In genomic region chr4:126235191-126235590, GRCm38 (mm10) we compare ENCODE assay signal across 20 mouse cellular contexts. TPM values are rescaled to one million over a fixed set of nuclear protein-coding genes. Genes with fewer than 3 reads are reported as not detected.
DNase-seq lines count a peak whose midpoint lies in the region; ATAC-seq and TF ChIP-seq lines count a peak whose summit lies in the region.
"Had no signal": no experiment of that assay in that cellular context is flagged by ENCODE, and none has a peak within 500 bp of the region (broad histone marks: within the 10 kb centered on the region; RNA-seq: fewer than 3 reads in every experiment).

No protein-coding gene starts in this region.

- no peak overlapping the region for H3K4me2 ChIP-seq in neural tube, embryonic 15.5 days
- H3K4me2 ChIP-seq: hindbrain, embryonic 15.5 days; limb, embryonic 12.5 days; liver, embryonic 11.5 days; midbrain, embryonic 15.5 days had no signal

- no peaks in the 10 kb centered on the region for H3K9me3 ChIP-seq in neural tube, embryonic 15.5 days (replicated peaks)
- H3K9me3 ChIP-seq: forebrain, embryonic 10.5 days; hindbrain, embryonic 15.5 days; limb, embryonic 12.5 days; midbrain, embryonic 15.5 days had no signal

- intact Hi-C loops in gastrocnemius, adult 2 months (cut with DNase I) = no loop called here

- 91% methylated on average over 10 of the region's 10 CpGs for WGBS in neural tube, embryonic 15.5 days

- no peak for DNase-seq in gastrocnemius, adult 2 months
- no peak for DNase-seq in gastrocnemius, adult 8-10 months (ENCODE audit: low spot score in 2 of 2)
- DNase-seq in thymus, postnatal 0 days (ENCODE audit: low spot score) = peak; percentile 56
- DNase-seq in thymus, postnatal 10 days (ENCODE audit: low spot score in 2 of 2) = no peak
- no peak for DNase-seq in adrenal gland, adult (ENCODE audit: inconsistent age in 2 of 2, low spot score in 1 of 2)
- no peak for DNase-seq in gastrocnemius, adult 18-20 months (ENCODE audit: low spot score)
- DNase-seq: adrenal gland, postnatal 36 days; heart, postnatal 4 days; kidney, adult 8-10 months; liver, postnatal 0 days had no signal

- no peak overlapping the region for H3K9ac ChIP-seq in neural tube, embryonic 15.5 days (replicated peaks)
- H3K9ac ChIP-seq: hindbrain, embryonic 15.5 days; limb, embryonic 12.5 days; liver, postnatal 0 days; midbrain, embryonic 15.5 days had no signal

- H3K27me3 ChIP-seq in neural tube, embryonic 15.5 days (replicated peaks) = no peaks in the 10 kb centered on the region
- H3K27me3 ChIP-seq: CH12.LX; hindbrain, embryonic 15.5 days; limb, embryonic 12.5 days; midbrain, embryonic 15.5 days had no signal

- 0 out of 2 replicates have a peak, but pooled peaks have one; percentile 16 for ATAC-seq in megakaryocyte-erythroid progenitor cell, adult 5-6 weeks (replicated peaks; ENCODE audit: low FRiP score, low TSS enrichment, poor library complexity, severe bottlenecking)
- no peak for ATAC-seq in neural tube, embryonic 15.5 days (ENCODE audit: low FRiP score)
- ATAC-seq: forebrain, embryonic 16.5 days; liver, postnatal 0 days; midbrain, embryonic 15.5 days had no signal

- no peak for TF ChIP-seq CTCF in gastrocnemius, adult 2 months (IDR thresholded peaks at IDR 0.05)

- H3K4me3 ChIP-seq in gastrocnemius, adult 2 months = no peak overlapping the region
- H3K4me3 ChIP-seq in neural tube, embryonic 15.5 days (replicated peaks) = no peak overlapping the region
- H3K4me3 ChIP-seq: forebrain, embryonic 10.5 days; hindbrain, embryonic 15.5 days; limb, embryonic 12.5 days; midbrain, embryonic 15.5 days had no signal

- H3K36me3 ChIP-seq in neural tube, embryonic 15.5 days = peaks cover 96% of the 10 kb centered on the region

- H3K27ac ChIP-seq in gastrocnemius, adult 2 months = peak overlapping the region; percentile 67
- H3K27ac ChIP-seq in neural tube, embryonic 15.5 days (replicated peaks) = no peak overlapping the region
- H3K27ac ChIP-seq: forebrain, embryonic 10.5 days; hindbrain, embryonic 15.5 days; limb, embryonic 12.5 days; midbrain, embryonic 15.5 days had no signal

- H3K4me1 ChIP-seq in neural tube, embryonic 15.5 days = 0 out of 2 replicates have a peak, but pooled peaks cover 3% of the 10 kb centered on the region

RNA-seq across cellular contexts. Expression of gene Map7d1, which starts 21.0 kb away (rescaled TPM):
- total RNA-seq in gastrocnemius, adult 2 months (2021) = 100 to 1,000 TPM; 177 to 199 TPM
- total RNA-seq in gastrocnemius, adult 8-10 months (2022) = 100 to 1,000 TPM; 138 to 195 (median 173) TPM
- 15.9 and 18.2 TPM in 2 replicates for polyA plus RNA-seq in thymus, postnatal 0 days (2015; fragmentation: Nextera tagmentation; extraction: Ambion mirVana)
- total RNA-seq in megakaryocyte-erythroid progenitor cell, adult 5-6 weeks (2014; fragmentation: Nextera tagmentation) = 6.4 and 8.0 TPM in 2 replicates
- 13.2 and 14.5 TPM in 2 replicates for total RNA-seq in megakaryocyte-erythroid progenitor cell, adult 5-6 weeks (2017)
- polyA plus RNA-seq in neural tube, embryonic 15.5 days (2015; fragmentation: Nextera tagmentation; extraction: Ambion mirVana) = 65.4 and 79.7 TPM in 2 replicates
- 100 to 1,000 TPM; 185 to 200 TPM for total RNA-seq in gastrocnemius, adult 18-20 months (2021)

RNA-seq across cellular contexts. Expression of gene Trappc3, which starts 26.9 kb away (rescaled TPM):
- 10 to 100 TPM; 18.6 to 24.3 TPM for total RNA-seq in gastrocnemius, adult 2 months (2021)
- 10 to 100 TPM; 19.7 to 23.2 (median 22.3) TPM for total RNA-seq in gastrocnemius, adult 8-10 months (2022)
- 112 and 123 TPM in 2 replicates for polyA plus RNA-seq in thymus, postnatal 0 days (2015; fragmentation: Nextera tagmentation; extraction: Ambion mirVana)
- total RNA-seq in megakaryocyte-erythroid progenitor cell, adult 5-6 weeks (2014; fragmentation: Nextera tagmentation) = 40.1 and 43.2 TPM in 2 replicates
- 55.9 and 81.1 TPM in 2 replicates for total RNA-seq in megakaryocyte-erythroid progenitor cell, adult 5-6 weeks (2017)
- polyA plus RNA-seq in neural tube, embryonic 15.5 days (2015; fragmentation: Nextera tagmentation; extraction: Ambion mirVana) = 175 and 188 TPM in 2 replicates
- 10 to 100 TPM; 21.0 to 26.8 TPM for total RNA-seq in gastrocnemius, adult 18-20 months (2021)

RNA-seq across cellular contexts. Expression of gene Thrap3, which starts 32.6 kb away (rescaled TPM):
- 100 to 1,000 TPM; 102 to 108 TPM for total RNA-seq in gastrocnemius, adult 2 months (2021)
- total RNA-seq in gastrocnemius, adult 8-10 months (2022) = 100 to 1,000 TPM in 3 of 4 experiments, 10 to 100 TPM in 1; 95.8 to 107 (median 105) TPM
- 173 and 202 TPM in 2 replicates for polyA plus RNA-seq in thymus, postnatal 0 days (2015; fragmentation: Nextera tagmentation; extraction: Ambion mirVana)
- 266 and 395 TPM in 2 replicates for total RNA-seq in megakaryocyte-erythroid progenitor cell, adult 5-6 weeks (2014; fragmentation: Nextera tagmentation)
- 471 and 531 TPM in 2 replicates for total RNA-seq in megakaryocyte-erythroid progenitor cell, adult 5-6 weeks (2017)
- 127 and 133 TPM in 2 replicates for polyA plus RNA-seq in neural tube, embryonic 15.5 days (2015; fragmentation: Nextera tagmentation; extraction: Ambion mirVana)
- total RNA-seq in gastrocnemius, adult 18-20 months (2021) = 100 to 1,000 TPM in 1 of 2 experiments, 10 to 100 TPM in 1; 94.1 to 101 TPM

RNA-seq across cellular contexts. Expression of gene Col8a2, which starts 51.4 kb away (rescaled TPM):
- total RNA-seq in gastrocnemius, adult 2 months (2021) = 1 to 10 TPM in 1 of 2 experiments, under 1 TPM in 1; 0.74 to 6.0 TPM
- total RNA-seq in gastrocnemius, adult 8-10 months (2022) = 1 to 10 TPM in 2 of 4 experiments, under 1 TPM in 2; 0.46 to 1.6 (median 1.1) TPM
- 3.1 and 3.5 TPM in 2 replicates for polyA plus RNA-seq in thymus, postnatal 0 days (2015; fragmentation: Nextera tagmentation; extraction: Ambion mirVana)
- total RNA-seq in megakaryocyte-erythroid progenitor cell, adult 5-6 weeks (2014; fragmentation: Nextera tagmentation) = not detected in 2 replicates
- not detected in 2 replicates for total RNA-seq in megakaryocyte-erythroid progenitor cell, adult 5-6 weeks (2017)
- 7.4 and 9.8 TPM in 2 replicates for polyA plus RNA-seq in neural tube, embryonic 15.5 days (2015; fragmentation: Nextera tagmentation; extraction: Ambion mirVana)
- total RNA-seq in gastrocnemius, adult 18-20 months (2021) = 1 to 10 TPM in 1 of 2 experiments, under 1 TPM in 1; 0.89 to 1.4 TPM
- total RNA-seq: CH12.LX; neutrophil, adult 5-6 weeks had no signal

Comparison
In these comparisons a context has a peak if more than half of its experiments do, and no peak if none do; other contexts are left out.
1. RNA of gene Map7d1, which starts 21.0 kb away (total RNA-seq): 185 to 200 TPM in gastrocnemius, adult 18-20 months, 177 to 199 TPM in gastrocnemius, adult 2 months and 138 to 195 TPM in gastrocnemius, adult 8-10 months; 6.4 to 14.5 TPM in megakaryocyte-erythroid progenitor cell, adult 5-6 weeks; every median in the first group is over 4 times any median in the second.